Mouse (Mus musculus): Measurements from ENCODE around the gene A3galt2. TPM values are rescaled to one million over a fixed set of nuclear protein-coding genes. Genes with fewer than 3 reads are reported as not detected.
A peak's percentile ranks its signal among the peaks of the same experiment; 100 is the strongest.

The A3galt2 gene
- 0.18 and 0.32 TPM in 2 replicates for polyA plus RNA-seq (2016; fragmentation: Nextera tagmentation; extraction: Ambion mirVana)

DNA sequence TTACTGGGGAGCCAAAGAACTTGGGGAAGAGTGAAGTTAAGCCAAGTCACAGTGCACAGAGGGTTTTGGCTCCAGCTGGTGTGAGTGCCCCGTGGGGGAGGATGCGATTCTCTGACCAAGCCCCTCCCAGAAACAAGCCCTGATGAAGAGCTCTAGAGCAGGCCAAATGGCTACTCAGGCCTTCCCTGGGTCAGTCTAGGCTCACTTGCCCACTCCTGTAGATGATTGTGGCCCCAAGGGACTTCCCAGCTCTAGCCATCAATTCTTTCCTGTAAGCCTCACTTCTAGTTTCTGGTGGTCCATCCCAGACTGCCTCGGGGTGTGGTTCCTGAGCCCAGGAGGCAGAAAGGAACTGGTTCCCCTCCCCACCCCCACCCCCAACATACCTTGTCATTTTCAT lies at the start of gene A3galt2:
Gene A3galt2 (plus strand): TSS at position 301 of the 400 bp plus-strand sequence.
- no peak for ATAC-seq (ENCODE audit: insufficient number of reproducible peaks, insufficient read depth, low FRiP score, low TSS enrichment, low read depth)
- 64% methylated on average over 3 of the region's 3 CpGs for WGBS

GRCm38 (mm10) chr4:128706626-128707025 lies 48.5 kb upstream of the A3galt2 start:
- no peak for ATAC-seq (ENCODE audit: insufficient number of reproducible peaks, insufficient read depth, low FRiP score, low TSS enrichment, low read depth)
- Histone ChIP-seq H3K9ac (replicated peaks) (no peak overlapping the region), H3K27me3 (no peaks in the 10 kb centered on the region)

More for the DNA sequence above, at the start of gene A3galt2:
- Histone ChIP-seq H3K27me3 (no peaks in the 10 kb centered on the region), H3K9me3 (no peaks in the 10 kb centered on the region), H3K9ac (replicated peaks) (no peak within 1 kb of the TSS), H3K36me3 (peaks cover 48% of the 10 kb centered on the region), H3K4me1 (replicated peaks) (peaks cover 17% of the 10 kb centered on the region; the same call in 1 of the 2 replicates), H3K4me3 (replicated peaks) (no peak within 1 kb of the TSS), H3K4me2 (no peak within 1 kb of the TSS), H3K27ac (peak within 1 kb of the TSS; percentile 19; the same call in 1 of the 2 replicates)

GRCm38 (mm10) chr4:128707384-128707783 lies 47.8 kb upstream of the A3galt2 start:
- Histone ChIP-seq H3K4me3 (replicated peaks) (no peak overlapping the region), H3K9me3 (no peaks in the 10 kb centered on the region), H3K36me3 (peaks cover 11% of the 10 kb centered on the region; the same call in 1 of the 2 replicates), H3K4me2 (no peak overlapping the region), H3K9ac (replicated peaks) (no peak overlapping the region), H3K27me3 (no peaks in the 10 kb centered on the region), H3K27ac (no peak overlapping the region), H3K4me1 (replicated peaks) (peaks cover 27% of the 10 kb centered on the region)
- 61% methylated on average over 4 of the region's 4 CpGs for WGBS
- ATAC-seq (ENCODE audit: insufficient number of reproducible peaks, insufficient read depth, low FRiP score, low TSS enrichment, low read depth), result no peak

More at GRCm38 (mm10) chr4:128706626-128707025, 48.5 kb upstream of the A3galt2 start:
- H3K9me3 ChIP-seq, result no peaks in the 10 kb centered on the region
- H3K4me1 ChIP-seq (replicated peaks), result peaks cover 20% of the 10 kb centered on the region
- no peak overlapping the region for H3K4me3 ChIP-seq (replicated peaks)
- no peak overlapping the region for H3K27ac ChIP-seq
- 13% methylated on average over 9 of the region's 9 CpGs for WGBS
- H3K36me3 ChIP-seq, result peaks cover 11% of the 10 kb centered on the region; the same call in 1 of the 2 replicates
- H3K4me2 ChIP-seq, result 0 out of 2 replicates have a peak overlapping the region, but pooled peaks have one; percentile 15

DNA sequence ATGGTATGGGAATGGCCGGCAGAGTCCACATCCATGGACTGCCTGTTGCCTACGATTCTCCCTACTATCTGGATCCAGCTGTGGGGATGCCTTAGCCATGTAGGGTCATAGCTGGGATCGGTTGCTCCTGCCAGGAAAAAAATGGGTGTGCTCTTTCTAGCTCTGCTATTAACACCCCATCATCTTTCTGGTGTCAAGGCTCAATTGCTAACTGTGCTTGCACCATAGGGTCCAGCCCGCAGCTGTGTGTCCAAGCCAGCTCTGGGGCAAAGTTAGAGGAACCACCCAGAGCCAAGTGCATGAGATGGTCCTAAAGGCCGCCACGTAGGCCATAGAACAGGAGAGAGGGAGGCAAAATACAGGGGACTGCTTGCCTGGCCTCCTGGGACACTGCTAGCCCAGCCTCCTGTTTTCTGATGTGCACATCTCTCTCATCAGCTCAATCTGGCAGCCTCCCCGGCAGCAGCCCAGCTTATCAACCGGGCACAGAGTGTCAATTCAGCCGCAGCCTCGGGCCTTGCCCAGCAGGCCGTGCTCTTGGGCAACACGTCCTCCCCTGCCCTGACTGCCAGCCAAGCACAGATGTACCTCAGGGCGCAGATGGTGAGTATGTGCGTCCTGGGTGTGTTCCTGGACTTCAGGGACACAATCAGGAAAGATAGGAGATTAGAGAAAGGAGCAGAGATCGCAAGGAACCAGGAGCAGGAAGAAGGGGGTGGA lies 45.9 kb upstream of the A3galt2 start:
- Histone ChIP-seq H3K4me3 (replicated peaks) (no peak overlapping the region), H3K36me3 (peaks cover 11% of the 10 kb centered on the region; the same call in 1 of the 2 replicates), H3K4me1 (replicated peaks) (peaks cover 32% of the 10 kb centered on the region), H3K9me3 (no peaks in the 10 kb centered on the region), H3K27me3 (no peaks in the 10 kb centered on the region), H3K27ac (no peak overlapping the region), H3K9ac (replicated peaks) (no peak overlapping the region), H3K4me2 (no peak overlapping the region)
- ATAC-seq (ENCODE audit: insufficient number of reproducible peaks, insufficient read depth, low FRiP score, low TSS enrichment, low read depth), result no peak
- 86% methylated on average over 15 of the region's 15 CpGs for WGBS

DNA sequence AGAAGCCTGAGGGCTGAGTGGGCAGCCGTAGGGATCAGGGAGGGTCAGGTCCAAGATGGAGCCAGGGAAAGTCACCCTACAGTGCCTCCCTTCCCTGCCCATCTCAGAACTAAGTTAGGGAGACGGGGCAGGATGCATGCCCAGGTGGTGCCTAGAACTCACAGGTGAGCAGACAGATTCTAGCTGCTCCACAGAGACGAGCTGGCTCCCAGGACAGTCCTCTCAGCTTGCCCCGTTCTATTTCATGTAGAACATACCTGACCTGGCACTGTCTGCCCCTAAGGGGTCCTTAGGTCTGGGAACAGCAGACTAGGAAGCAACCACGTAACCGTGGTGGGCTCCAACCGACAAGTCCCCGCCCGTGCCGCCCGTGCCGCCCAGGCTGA lies 45.4 kb upstream of the A3galt2 start:
- H3K27ac ChIP-seq, result no peak overlapping the region
- no peak overlapping the region for H3K4me2 ChIP-seq
- H3K36me3 ChIP-seq, result peaks cover 11% of the 10 kb centered on the region; the same call in 1 of the 2 replicates
- no peak for ATAC-seq (ENCODE audit: insufficient number of reproducible peaks, insufficient read depth, low FRiP score, low TSS enrichment, low read depth)
- no peak overlapping the region for H3K9ac ChIP-seq (replicated peaks)
- no peak overlapping the region for H3K4me3 ChIP-seq (replicated peaks)
- WGBS, result 90% methylated on average over 12 of the region's 12 CpGs
- H3K27me3 ChIP-seq, result no peaks in the 10 kb centered on the region
- H3K4me1 ChIP-seq (replicated peaks), result peaks cover 34% of the 10 kb centered on the region
- H3K9me3 ChIP-seq, result no peaks in the 10 kb centered on the region

GRCm38 (mm10) chr4:128710286-128710685 lies 44.9 kb upstream of the A3galt2 start:
- no peak for ATAC-seq (ENCODE audit: insufficient number of reproducible peaks, insufficient read depth, low FRiP score, low TSS enrichment, low read depth)
- Histone ChIP-seq H3K9me3 (no peaks in the 10 kb centered on the region), H3K4me1 (replicated peaks) (peaks cover 39% of the 10 kb centered on the region), H3K27me3 (no peaks in the 10 kb centered on the region), H3K9ac (replicated peaks) (no peak overlapping the region), H3K36me3 (peaks cover 11% of the 10 kb centered on the region; the same call in 1 of the 2 replicates), H3K4me3 (replicated peaks) (no peak overlapping the region), H3K4me2 (no peak overlapping the region), H3K27ac (no peak overlapping the region)
- 86% methylated on average over 6 of the region's 6 CpGs for WGBS

DNA sequence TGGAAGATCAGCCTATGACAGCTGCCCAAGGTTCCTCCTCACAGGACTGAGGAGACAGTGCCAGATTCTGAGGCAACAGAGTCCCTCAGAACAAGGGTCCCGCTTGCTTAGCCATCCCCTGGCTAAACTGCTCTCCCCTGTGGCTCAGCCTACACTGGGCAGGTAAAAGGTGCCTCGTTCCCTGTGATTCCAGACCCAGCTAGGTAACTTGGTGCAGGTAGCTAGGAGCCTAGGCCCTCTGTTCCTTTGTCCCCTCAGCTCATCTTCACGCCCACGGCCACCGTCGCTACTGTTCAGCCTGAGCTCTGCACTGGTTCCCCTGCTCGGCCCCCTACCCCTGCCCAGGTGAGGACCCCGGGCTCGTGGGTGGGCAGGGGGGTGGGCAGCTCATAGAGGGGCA lies 44.4 kb upstream of the A3galt2 start:
- H3K4me1 ChIP-seq (replicated peaks), result peaks cover 44% of the 10 kb centered on the region
- peak overlapping the region; percentile 48 for H3K4me2 ChIP-seq
- 85% methylated on average over 9 of the region's 9 CpGs for WGBS
- H3K36me3 ChIP-seq, result peaks cover 11% of the 10 kb centered on the region; the same call in 1 of the 2 replicates
- no peak overlapping the region for H3K4me3 ChIP-seq (replicated peaks)
- 0 out of 2 replicates have a peak overlapping the region, but pooled peaks have one; percentile 0 for H3K27ac ChIP-seq
- ATAC-seq (ENCODE audit: insufficient number of reproducible peaks, insufficient read depth, low FRiP score, low TSS enrichment, low read depth), result 0 out of 2 replicates have a peak, but pooled peaks have one; percentile 0
- no peak overlapping the region for H3K9ac ChIP-seq (replicated peaks)
- H3K27me3 ChIP-seq, result no peaks in the 10 kb centered on the region
- H3K9me3 ChIP-seq, result no peaks in the 10 kb centered on the region

GRCm38 (mm10) chr4:128711455-128712135 lies 43.6 kb upstream of the A3galt2 start:
- Histone ChIP-seq H3K36me3 (peaks cover 11% of the 10 kb centered on the region; the same call in 1 of the 2 replicates), H3K27me3 (no peaks in the 10 kb centered on the region), H3K27ac (0 out of 2 replicates have a peak overlapping the region, but pooled peaks have one; percentile 35), H3K4me3 (replicated peaks) (peak overlapping the region; percentile 17; the same call in 1 of the 2 replicates), H3K4me2 (peak overlapping the region; percentile 48), H3K9ac (replicated peaks) (no peak overlapping the region), H3K4me1 (replicated peaks) (peaks cover 44% of the 10 kb centered on the region), H3K9me3 (no peaks in the 10 kb centered on the region)
- 0 out of 2 replicates have a peak, but pooled peaks have one; percentile 14 for ATAC-seq (ENCODE audit: insufficient number of reproducible peaks, insufficient read depth, low FRiP score, low TSS enrichment, low read depth)
- 15% methylated on average over 24 of the region's 24 CpGs for WGBS

DNA sequence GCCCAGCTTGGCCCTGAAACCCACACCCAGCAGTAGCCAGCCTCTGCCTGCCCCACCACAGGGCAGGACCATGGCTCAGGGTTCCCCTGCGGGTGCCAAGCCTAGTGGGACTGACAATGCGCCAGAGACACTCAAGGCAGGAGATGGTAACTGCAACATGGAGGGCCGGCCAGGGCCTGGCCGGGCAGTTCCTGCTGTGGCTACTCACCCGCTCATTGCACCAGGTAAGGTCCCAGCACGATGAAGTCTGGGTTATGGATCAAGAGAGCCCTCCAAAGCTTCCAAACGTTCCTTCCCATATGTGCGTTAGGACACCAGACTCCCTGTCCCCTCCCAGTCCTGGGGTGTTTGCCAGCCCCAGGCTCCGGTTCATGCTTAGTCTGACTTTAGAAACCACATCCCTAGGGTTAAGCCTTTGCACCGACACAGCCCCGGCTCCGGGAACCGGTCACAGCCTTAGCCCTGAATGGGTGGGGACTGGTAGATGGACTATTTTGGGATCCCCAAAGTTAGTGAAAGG lies 43.0 kb upstream of the A3galt2 start:
- Histone ChIP-seq H3K27me3 (no peaks in the 10 kb centered on the region), H3K36me3 (peaks cover 11% of the 10 kb centered on the region; the same call in 1 of the 2 replicates), H3K4me1 (replicated peaks) (peaks cover 50% of the 10 kb centered on the region), H3K9ac (replicated peaks) (0 out of 2 replicates have a peak overlapping the region, but pooled peaks have one; percentile 13), H3K4me2 (peak overlapping the region; percentile 48), H3K4me3 (replicated peaks) (0 out of 2 replicates have a peak overlapping the region, but pooled peaks have one; percentile 17), H3K9me3 (no peaks in the 10 kb centered on the region), H3K27ac (0 out of 2 replicates have a peak overlapping the region, but pooled peaks have one; percentile 35)
- WGBS, result 72% methylated on average over 13 of the region's 13 CpGs
- ATAC-seq (ENCODE audit: insufficient number of reproducible peaks, insufficient read depth, low FRiP score, low TSS enrichment, low read depth), result no peak

DNA sequence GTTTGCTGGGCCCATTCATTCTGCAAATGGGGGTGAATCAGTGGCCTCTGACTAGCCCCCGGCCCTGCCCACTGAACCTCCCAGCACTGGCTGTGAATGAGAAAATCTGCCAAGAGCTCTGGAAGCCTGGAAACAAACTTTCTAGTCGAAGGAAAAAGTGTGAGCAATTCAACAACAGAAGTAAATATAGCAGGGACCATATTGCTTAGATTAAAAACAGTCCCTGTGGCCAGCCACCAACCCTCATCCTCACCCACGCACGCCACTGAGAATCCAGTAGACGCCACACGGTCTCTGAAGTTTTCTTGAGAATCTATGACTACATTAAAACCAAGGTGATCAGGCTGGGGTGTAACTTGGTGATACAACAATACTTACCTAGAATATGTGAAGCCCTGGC lies 42.2 kb upstream of the A3galt2 start:
- H3K27ac ChIP-seq, result no peak overlapping the region
- no peak overlapping the region for H3K4me2 ChIP-seq
- WGBS, result 82% methylated on average over 6 of the region's 6 CpGs

More for the DNA sequence above, 42.2 kb upstream of the A3galt2 start:
- no peak overlapping the region for H3K4me3 ChIP-seq (replicated peaks)
- H3K9ac ChIP-seq (replicated peaks), result no peak overlapping the region
- peaks cover 57% of the 10 kb centered on the region for H3K4me1 ChIP-seq (replicated peaks)
- H3K27me3 ChIP-seq, result no peaks in the 10 kb centered on the region
- ATAC-seq (ENCODE audit: insufficient number of reproducible peaks, insufficient read depth, low FRiP score, low TSS enrichment, low read depth), result no peak
- H3K9me3 ChIP-seq, result no peaks in the 10 kb centered on the region
- H3K36me3 ChIP-seq, result peaks cover 8% of the 10 kb centered on the region; the same call in 1 of the 2 replicates
